Mouse (Mus musculus) hindbrain, embryonic 13.5 days (tissue): ENCODE measurements around the gene Gm6460. TPM values are rescaled to one million over a fixed set of nuclear protein-coding genes. Genes with fewer than 3 reads are reported as not detected.
"Not testable (repeated sequence)": the region's sequence is repeated elsewhere in the genome, so short reads cannot be mapped to it uniquely, and the experiment has no call there.

Experiments
- ATAC-seq: fragments of 200-750 bp; cut with Nextera tagmentation; 2 replicates; pipeline ENCODE4 v1.8.0; 2017; ENCODE audit warnings: moderate TSS enrichment; ENCODE audit not compliant: low FRiP score
- H3K27ac ChIP-seq: fragments of 300-500 bp; sonication (generic); 2 replicates; pipeline ENCODE4 v1.5.1; 2015; ENCODE audit warnings: inconsistent platforms, mild to moderate bottlenecking, moderate library complexity
- H3K27me3 ChIP-seq: fragments of 300-500 bp; sonication (generic); 2 replicates; pipeline ENCODE4 v1.6.1; 2015; ENCODE audit warnings: mild to moderate bottlenecking, inconsistent platforms
- H3K36me3 ChIP-seq: fragments of 300-500 bp; sonication (generic); 2 replicates; pipeline ENCODE4 v1.6.1; 2015; ENCODE audit warnings: mild to moderate bottlenecking, inconsistent platforms
- H3K4me1 ChIP-seq: fragments of 300-500 bp; sonication (generic); replicated peaks from 2 replicates; pipeline ENCODE4 v1.6.1; 2015; ENCODE audit warnings: inconsistent platforms
- H3K4me2 ChIP-seq: fragments of 300-500 bp; sonication (generic); 2 replicates; pipeline ENCODE4 v1.6.1; 2015; ENCODE audit warnings: inconsistent platforms, mild to moderate bottlenecking, moderate library complexity
- H3K4me3 ChIP-seq: fragments of 300-500 bp; sonication (generic); 2 replicates; pipeline ENCODE4 v1.5.1; 2015; ENCODE audit warnings: mild to moderate bottlenecking, inconsistent platforms
- H3K9ac ChIP-seq: fragments of 300-500 bp; sonication (generic); 2 replicates; pipeline ENCODE4 v1.6.1; 2015; ENCODE audit warnings: mild to moderate bottlenecking, inconsistent platforms
- H3K9me3 ChIP-seq: fragments of 300-500 bp; sonication (generic); 2 replicates; pipeline ENCODE4 v1.6.1; 2016; ENCODE audit warnings: inconsistent platforms
- WGBS: fragments of 180-500 bp; shearing (Covaris S2); methylation state at CpG from one replicate; pipeline ENCODE4 v1.1.7; 2015; 5-methylcytosine and 5-hydroxymethylcytosine counted together
- polyA plus RNA-seq: library from polyadenylated mRNA; unstranded; fragments of >200 nt; fragmentation: Nextera tagmentation; extraction: Ambion mirVana; gene quantifications from 2 replicates; pipeline ENCODE4 v1.2.1, GENCODE M21; 2015

Gm6460 gene
- polyA plus RNA-seq: not detected in 2 replicates

GRCm38 (mm10) chr5:11594613-11595012 is at the start of gene Gm6460:
Gm6460 (plus strand) TSS chr5:11594913.
- not testable (repeated sequence) for H3K4me1 ChIP-seq, H3K27ac ChIP-seq, H3K4me2 ChIP-seq, H3K27me3 ChIP-seq, H3K36me3 ChIP-seq, H3K9ac ChIP-seq, H3K9me3 ChIP-seq, ATAC-seq, H3K4me3 ChIP-seq
- no CpG with 5 or more reads among the region's 3 CpGs for WGBS

Other genes with a start within 250 kb of the Gm6460 start
- gene Gm8897, start 178.5 kb upstream of the Gm6460 start, polyA plus RNA-seq: not detected in 2 replicates
- gene Gm8906, start 92.2 kb upstream of the Gm6460 start, polyA plus RNA-seq: not detected in 2 replicates
- gene Gm8922, start 87.0 kb downstream of the Gm6460 start, polyA plus RNA-seq: not detected in 2 replicates
- not detected in 2 replicates for gene Gm8926, start 175.6 kb downstream of the Gm6460 start, polyA plus RNA-seq